Mouse (Mus musculus) right cerebral cortex, adult 18-20 months (tissue): ENCODE data around the gene Ndufv3.
A peak's percentile ranks its signal among the peaks of the same experiment; 100 is the strongest.
"Not testable (repeated sequence)": the region's sequence is repeated elsewhere in the genome, so short reads cannot be mapped to it uniquely, and the experiment has no call there.

Source experiments
- DNase-seq: peaks from one replicate; pipeline ENCODE4 v3.0.0; 2022; ENCODE audit warnings: mixed read lengths

Ndufv3 gene

DNA sequence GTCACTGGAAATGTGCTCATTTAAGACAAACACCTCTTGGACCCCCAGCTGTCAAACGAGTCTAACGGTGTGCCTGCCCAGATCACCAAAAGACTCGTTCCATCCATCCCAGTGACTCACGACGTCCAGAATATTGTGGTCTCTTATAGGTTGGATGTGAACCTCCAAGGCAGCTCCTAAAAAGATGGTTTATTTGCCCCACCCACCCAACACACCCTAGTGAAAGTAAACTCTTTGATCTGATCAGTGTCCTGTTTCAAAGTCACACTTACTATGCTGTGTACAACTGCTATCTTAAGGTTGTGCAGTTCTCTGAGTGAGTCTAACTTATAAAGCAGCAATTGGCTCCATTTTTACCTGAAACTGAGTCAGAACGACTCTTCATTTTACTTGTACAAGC, 7.3 kb upstream of the Ndufv3 start:
- DNase-seq, result no peak

GRCm38 (mm10) chr17:31514696-31515095, 5.2 kb upstream of the Ndufv3 start:
- no peak for DNase-seq

GRCm38 (mm10) chr17:31519344-31519945, 470 bp upstream of the Ndufv3 start:
- DNase-seq, result no peak

DNA sequence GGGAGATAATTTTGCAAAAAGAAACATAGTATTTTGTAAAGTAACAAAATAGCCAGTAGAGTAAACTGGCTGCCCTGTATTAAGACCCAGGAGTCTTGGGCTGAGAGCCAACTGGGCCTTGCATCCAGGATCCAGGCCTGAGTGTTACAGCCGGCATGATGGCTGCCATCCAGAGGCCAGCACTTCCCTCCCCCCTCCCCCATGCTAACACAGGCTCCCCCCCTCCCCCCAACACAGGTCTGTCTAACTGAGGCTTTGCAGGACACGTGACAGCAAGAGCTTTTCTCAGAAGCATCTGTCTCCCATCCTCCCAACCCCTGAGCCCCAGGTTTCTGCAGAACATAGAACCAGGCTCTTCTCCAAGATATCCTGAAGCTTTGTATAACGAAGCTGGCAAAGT, 980 bp downstream of the Ndufv3 start:
- DNase-seq, result peak; percentile 33

GRCm38 (mm10) chr17:31521948-31522347, 2.0 kb downstream of the Ndufv3 start:
- no peak for DNase-seq

- no peak for DNase-seq
Observed at GRCm38 (mm10) chr17:31525114-31525513, 5.2 kb downstream of the Ndufv3 start.

DNA sequence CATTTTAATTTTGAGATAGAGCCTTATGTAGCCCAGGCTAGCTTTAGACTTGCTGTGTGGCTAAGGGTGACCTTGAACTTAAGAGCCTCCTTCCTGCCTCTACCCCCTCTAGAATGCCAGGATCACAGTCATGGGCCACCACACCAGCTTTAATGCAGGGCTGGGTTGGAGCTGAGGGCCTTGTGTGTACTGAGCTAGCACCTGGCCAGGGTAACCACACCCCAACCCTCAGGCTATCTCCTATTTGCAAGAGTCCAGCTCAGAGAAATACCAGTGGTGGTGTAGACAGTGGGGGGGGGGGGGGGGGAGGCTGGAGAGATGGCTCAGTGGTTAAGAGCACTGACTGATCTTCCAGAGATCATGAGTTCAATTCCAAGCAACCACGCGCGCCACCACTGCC, 5.9 kb downstream of the Ndufv3 start:
- DNase-seq, result no peak

GRCm38 (mm10) chr17:31529314-31529713, 9.4 kb downstream of the Ndufv3 start:
- DNase-seq, result peak; percentile 31

GRCm38 (mm10) chr17:31531441-31532158, 11.7 kb downstream of the Ndufv3 start:
- no peak for DNase-seq

DNA sequence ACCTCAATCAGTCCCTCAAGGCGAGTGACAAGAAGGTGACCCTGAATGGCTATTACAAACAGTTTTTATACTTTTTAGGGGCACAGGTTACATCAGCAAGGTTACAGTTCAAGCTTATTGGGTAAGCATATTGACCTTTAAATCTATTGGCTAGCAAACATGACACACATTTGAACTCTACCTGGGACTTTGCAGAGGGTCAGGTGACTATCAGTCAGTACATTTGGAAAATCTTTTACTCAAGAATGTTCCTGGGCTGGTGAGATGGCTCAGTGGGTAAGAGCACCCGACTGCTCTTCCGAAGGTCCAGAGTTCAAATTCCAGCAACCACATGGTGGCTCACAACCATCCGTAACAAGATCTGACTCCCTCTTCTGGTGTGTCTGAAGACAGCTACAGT, 12.4 kb downstream of the Ndufv3 start:
- not testable (repeated sequence) for DNase-seq

DNA sequence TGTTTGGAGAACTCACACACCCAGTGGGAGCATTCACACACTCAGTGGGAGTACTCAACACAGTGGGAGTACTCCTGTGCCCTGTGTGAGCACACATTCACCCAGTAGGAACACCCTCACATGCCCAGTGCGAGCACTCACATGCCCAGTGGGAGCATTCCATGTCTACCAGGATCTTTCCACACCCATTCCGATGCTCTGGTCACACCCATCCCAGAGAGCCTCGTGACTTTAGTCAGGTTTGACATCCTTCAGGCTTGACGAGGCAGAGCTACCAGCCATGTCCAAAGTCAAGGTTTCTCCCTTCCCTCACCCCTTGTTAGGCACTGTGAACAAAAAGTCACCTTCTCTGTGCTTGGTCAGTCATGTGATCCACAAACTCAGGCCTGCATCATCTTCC, 15.4 kb downstream of the Ndufv3 start:
- DNase-seq, result no peak

DNA sequence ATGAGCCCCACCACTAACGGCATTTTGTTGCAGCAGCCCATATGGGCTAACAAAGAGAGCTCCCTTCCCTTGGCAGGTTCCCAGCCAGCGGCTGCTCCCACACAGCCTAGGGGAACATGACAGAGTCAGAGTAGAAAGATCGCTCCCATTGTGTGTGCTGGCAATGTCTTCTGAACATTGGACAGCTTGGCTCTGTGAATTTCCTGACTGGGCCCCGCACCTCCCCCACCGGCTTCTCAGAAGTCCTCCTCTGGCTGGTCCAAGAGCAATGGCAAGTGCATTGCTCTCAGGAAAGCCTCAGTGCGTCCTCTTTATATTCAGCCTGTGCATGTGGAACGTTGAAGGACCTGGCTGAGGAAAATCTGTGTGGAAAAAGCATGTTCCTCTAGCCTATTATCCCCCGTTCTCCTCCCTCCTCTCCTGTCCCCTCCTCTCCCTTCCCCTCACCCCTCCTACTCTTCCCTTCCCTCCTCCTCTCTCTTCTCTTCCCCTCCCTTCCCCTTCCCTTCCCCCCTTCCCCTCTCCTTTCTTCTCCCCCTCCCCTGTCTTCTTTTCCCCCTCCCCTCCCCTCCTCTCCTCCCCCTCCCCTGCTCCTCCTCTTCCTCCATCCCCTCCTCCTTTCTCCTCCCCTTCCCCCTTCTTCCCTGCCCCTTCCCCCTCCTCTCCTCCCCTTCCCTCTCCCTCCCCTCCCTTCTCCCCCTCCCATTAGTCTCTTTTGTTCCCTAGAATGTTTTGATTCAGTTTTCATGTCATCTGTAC, 16.1 kb downstream of the Ndufv3 start:
- DNase-seq, result peak; percentile 82

DNA sequence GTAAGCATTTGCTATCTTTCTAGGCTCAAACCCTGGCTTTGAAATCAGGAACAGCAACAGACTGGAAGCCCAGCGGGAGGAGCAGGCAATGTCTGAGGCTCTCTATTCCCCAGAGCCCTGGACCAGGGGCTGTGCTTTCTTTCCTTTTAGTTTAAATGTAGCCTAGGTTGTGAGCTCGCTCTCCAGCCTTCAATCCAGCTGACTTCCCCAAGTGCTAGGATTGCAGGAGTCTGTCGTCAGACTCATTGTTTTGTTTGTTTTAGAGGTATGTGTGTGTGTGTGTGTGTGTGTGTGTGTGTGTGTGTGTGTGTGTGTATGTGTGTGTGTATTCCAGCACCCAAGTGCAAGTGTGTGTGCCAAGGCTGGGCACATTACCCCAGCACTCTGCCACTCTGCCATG, 20.2 kb downstream of the Ndufv3 start:
- DNase-seq, result no peak

GRCm38 (mm10) chr17:31540809-31541459, 21.0 kb downstream of the Ndufv3 start:
- no peak for DNase-seq

DNA sequence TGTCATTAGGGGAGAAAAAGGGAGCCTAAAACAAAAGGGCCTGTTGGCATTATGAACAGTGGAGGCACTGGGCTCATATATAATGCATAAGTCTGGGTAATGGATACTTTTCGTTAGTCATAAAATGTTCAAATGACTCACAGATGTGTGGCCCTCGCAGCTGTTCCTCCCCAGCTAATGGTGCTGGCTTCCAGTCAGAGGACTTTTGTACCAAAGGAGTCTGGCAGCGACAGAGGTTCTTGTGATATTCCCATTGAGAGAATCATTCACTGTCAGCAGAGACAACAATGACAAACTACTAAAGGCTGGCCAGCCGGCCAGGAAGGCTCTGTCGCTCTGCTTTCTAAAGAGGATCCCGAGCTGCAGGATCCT, 21.5 kb downstream of the Ndufv3 start:
- peak; percentile 38 for DNase-seq

GRCm38 (mm10) chr17:31543574-31543973, 23.7 kb downstream of the Ndufv3 start:
- DNase-seq, result no peak

DNA sequence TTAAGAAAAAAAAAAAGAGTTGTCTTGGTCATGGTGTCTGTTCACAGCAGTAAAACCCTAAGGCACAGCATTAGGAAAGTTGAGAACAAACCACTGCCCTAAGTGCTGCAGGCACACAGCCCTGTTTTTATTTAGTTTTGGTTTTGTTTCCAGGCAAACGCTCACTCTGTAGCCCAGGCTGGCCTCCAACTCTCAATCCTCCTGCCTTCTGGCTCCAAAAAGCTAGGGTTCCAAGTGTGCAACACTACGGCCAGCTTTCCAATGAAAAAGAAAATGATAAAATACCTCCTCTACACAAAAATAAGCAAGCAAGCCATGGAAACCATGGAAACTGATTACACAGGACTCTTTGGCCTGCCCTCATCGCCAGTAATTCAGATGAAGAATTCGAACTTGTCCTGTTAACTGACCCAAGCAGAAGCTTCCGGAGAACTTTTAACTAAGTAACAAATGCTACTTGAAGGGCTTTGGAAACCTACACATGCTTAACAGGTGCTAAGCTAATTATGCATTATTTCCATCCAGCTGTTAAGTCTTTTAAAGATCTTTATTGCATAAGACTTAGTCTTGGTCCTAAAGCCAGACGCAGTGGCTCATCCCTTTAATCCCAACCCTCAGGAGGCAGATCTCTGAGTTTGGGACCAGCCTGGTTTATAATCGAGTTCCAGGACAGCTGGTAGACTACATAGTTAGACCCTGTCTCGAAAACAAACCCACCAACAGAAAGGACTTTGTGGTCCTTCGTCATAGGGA, 26.7 kb downstream of the Ndufv3 start:
- no peak for DNase-seq

- no peak for DNase-seq
Observed at GRCm38 (mm10) chr17:31547974-31548373, 28.1 kb downstream of the Ndufv3 start.

DNA sequence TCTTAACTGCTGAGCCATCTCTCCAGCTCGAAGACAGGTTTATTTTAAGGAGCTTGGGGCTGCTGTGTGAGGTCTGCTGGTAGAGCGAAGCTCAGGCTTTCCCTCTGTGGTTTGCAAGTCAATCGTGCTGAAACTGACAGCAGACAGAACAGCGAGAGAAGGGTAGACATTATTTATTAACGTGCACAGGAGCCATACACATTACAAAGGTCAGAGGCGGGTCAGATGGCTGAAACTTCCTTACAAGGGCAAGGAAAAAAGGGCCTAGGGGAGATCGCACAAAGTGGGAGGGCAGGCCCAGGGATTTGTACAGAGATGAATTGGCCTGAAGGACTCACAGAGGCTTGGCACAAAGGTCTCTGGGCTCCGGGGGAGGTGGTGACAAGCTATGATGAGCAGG, 29.5 kb downstream of the Ndufv3 start:
- DNase-seq, result no peak

DNA sequence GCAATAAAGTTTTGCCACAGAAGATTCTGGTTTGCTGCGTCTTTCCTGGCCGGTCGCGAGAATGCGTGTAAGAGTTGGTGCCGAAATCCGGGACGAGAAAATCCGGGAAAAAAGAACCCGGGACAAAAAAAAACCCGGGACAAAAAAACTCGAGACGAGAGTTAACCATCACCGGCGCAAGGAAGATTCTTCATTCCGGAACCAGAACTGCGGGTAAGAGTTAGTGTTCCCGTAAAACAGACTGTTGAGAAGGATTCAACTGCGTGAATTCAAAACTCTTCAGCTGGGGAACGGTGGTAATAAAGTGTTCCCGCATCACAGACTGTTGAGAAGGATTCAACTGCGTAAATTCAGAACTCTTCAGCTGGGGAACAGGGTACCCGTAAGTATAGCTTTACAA, 32.7 kb downstream of the Ndufv3 start:
- DNase-seq, result not testable (repeated sequence)

- no peak for DNase-seq
Observed at GRCm38 (mm10) chr17:31556253-31556652, 36.3 kb downstream of the Ndufv3 start.

- no peak for DNase-seq
Observed at GRCm38 (mm10) chr17:31557124-31557880, 37.4 kb downstream of the Ndufv3 start.
